Mouse (Mus musculus): Measurements from ENCODE around the gene Rasgef1b. TPM values are rescaled to one million over a fixed set of nuclear protein-coding genes. Genes with fewer than 3 reads are reported as not detected.

The Rasgef1b gene
- polyA plus RNA-seq, 1 experiment from 2014 or later: 115 TPM

DNA sequence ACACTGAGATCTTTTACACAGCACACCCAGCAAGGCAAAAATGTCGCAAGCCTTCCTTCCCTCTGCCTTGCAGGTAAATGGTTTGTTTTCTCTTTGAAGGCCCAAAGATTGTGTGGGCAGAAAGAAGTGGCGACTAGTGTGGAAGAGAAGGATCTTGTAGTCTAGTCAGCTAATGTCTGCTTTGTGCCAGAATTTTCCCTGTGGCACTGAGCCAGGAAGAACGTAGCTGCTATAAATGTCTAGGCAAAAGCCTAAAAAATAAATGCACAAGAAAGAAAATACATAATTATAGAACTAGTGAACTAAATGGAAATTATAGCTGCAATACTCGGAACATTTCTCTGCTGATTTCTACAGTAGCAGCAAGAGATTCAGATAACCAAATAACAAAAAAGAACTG lies 207.5 kb downstream of the Rasgef1b start:
- Histone ChIP-seq H3K27me3 (no peaks in the 10 kb centered on the region), H3K36me3 (no peaks in the 10 kb centered on the region), H3K27ac (replicated peaks) (peak overlapping the region; percentile 42), H3K4me2 (replicated peaks) (no peak overlapping the region), H3K9me3 (no peaks in the 10 kb centered on the region), H3K9ac (replicated peaks) (no peak overlapping the region), H3K4me1 (peaks cover 32% of the 10 kb centered on the region), H3K4me3 (no peak overlapping the region)
- 51% methylated on average over 4 of the region's 4 CpGs for WGBS
- no peak for ATAC-seq (replicated peaks)

DNA sequence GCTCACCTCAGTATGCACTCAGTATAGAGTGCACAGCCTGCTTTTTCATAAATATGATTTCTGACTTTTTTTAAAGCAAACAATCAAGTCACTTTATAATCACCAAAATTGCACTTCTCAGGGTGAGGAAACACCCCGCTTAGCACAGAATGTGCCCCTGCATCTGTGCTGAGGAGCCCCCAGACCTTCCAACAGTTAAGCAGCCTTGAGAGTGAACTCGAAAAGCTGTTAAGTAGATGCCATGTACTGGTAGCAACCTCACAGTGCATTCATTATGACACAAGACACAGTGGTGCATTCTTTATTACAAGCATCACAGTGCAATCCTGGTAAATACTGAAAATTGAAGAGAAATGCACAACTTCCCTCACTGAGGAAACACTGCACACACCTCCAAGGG lies 209.3 kb downstream of the Rasgef1b start:
- no peaks in the 10 kb centered on the region for H3K36me3 ChIP-seq
- H3K9ac ChIP-seq (replicated peaks): no peak overlapping the region
- H3K27me3 ChIP-seq: no peaks in the 10 kb centered on the region
- ATAC-seq (replicated peaks): peak; percentile 74
- no peak overlapping the region for H3K4me2 ChIP-seq (replicated peaks)
- no peak overlapping the region for H3K27ac ChIP-seq (replicated peaks)
- 57% methylated on average over 2 of the region's 2 CpGs for WGBS
- peaks cover 32% of the 10 kb centered on the region for H3K4me1 ChIP-seq
- no peaks in the 10 kb centered on the region for H3K9me3 ChIP-seq
- H3K4me3 ChIP-seq: no peak overlapping the region

DNA sequence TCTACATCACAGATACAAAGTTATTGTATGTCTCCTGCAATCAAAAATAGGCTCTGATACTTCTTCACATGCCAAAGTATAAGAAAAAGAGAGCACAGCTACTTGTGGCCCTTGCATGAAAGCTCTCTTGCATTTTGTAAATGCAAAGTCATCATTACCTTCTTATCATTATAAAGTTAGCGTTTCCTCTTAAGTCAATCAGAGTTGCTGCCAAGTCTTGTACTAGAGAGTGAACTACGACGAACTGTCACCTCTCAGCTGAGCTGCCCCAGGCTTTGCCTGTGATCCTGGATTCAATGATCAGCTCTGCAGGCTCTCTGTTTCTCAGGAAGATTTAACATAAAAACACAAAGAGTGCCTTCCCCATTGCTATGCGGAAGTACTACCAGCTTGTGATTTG lies 209.8 kb downstream of the Rasgef1b start:
- peaks cover 32% of the 10 kb centered on the region for H3K4me1 ChIP-seq
- ATAC-seq (replicated peaks): peak; percentile 6; the same call in 1 of the 2 replicates
- H3K36me3 ChIP-seq: no peaks in the 10 kb centered on the region
- no peaks in the 10 kb centered on the region for H3K9me3 ChIP-seq
- H3K27ac ChIP-seq (replicated peaks): no peak overlapping the region
- WGBS: 51% methylated on average over 4 of the region's 4 CpGs
- no peak overlapping the region for H3K9ac ChIP-seq (replicated peaks)
- H3K4me3 ChIP-seq: no peak overlapping the region
- no peak overlapping the region for H3K4me2 ChIP-seq (replicated peaks)
- H3K27me3 ChIP-seq: no peaks in the 10 kb centered on the region

DNA sequence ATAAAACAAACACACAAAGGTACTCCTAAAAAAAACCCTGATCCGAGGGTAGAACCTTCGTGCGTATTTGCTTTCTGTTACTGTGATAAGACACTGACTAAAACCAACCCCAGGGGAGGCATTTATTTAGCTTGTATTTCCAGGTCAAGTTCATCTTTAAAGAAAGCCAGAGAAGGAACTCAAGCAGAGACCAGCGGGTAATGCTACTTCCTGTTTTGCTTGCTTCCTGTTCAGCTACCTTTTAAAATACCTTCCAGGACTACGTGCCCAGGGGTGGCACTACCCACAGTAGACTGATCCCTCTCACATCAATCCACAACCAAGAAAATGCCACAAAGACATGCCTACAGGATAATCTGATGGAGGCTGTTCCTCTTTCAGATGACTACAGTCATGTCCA lies 212.7 kb downstream of the Rasgef1b start:
- no peak for ATAC-seq (replicated peaks)
- Histone ChIP-seq H3K9me3 (no peaks in the 10 kb centered on the region), H3K4me2 (replicated peaks) (no peak overlapping the region), H3K27me3 (no peaks in the 10 kb centered on the region), H3K27ac (replicated peaks) (no peak overlapping the region), H3K4me1 (peaks cover 27% of the 10 kb centered on the region), H3K36me3 (no peaks in the 10 kb centered on the region), H3K4me3 (no peak overlapping the region), H3K9ac (replicated peaks) (no peak overlapping the region)
- WGBS: 94% methylated on average over 5 of the region's 5 CpGs

DNA sequence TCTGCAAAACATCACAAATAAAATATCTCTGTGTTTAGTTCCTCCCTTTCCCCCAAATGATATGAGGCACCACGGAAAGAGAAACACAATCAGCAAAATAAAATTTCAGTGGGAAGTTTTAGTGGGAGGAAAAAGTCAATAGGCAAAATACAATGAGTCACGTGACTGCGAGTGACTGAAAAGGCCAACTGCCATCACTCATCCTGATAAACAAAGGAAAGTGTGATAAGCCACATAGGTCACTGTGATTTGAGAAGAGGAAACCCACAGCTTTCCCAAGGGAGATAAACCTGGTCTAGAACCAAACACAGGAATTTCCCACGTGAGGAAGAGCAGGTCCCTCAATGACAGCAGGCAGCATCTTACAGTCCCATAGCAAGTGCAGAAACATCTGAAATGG lies 213.1 kb downstream of the Rasgef1b start:
- H3K4me1 ChIP-seq: peaks cover 23% of the 10 kb centered on the region
- no peak overlapping the region for H3K27ac ChIP-seq (replicated peaks)
- H3K4me3 ChIP-seq: no peak overlapping the region
- no peaks in the 10 kb centered on the region for H3K9me3 ChIP-seq
- ATAC-seq (replicated peaks): no peak
- no peak overlapping the region for H3K4me2 ChIP-seq (replicated peaks)
- H3K36me3 ChIP-seq: no peaks in the 10 kb centered on the region
- 87% methylated on average over 4 of the region's 4 CpGs for WGBS
- H3K9ac ChIP-seq (replicated peaks): no peak overlapping the region
- H3K27me3 ChIP-seq: no peaks in the 10 kb centered on the region

DNA sequence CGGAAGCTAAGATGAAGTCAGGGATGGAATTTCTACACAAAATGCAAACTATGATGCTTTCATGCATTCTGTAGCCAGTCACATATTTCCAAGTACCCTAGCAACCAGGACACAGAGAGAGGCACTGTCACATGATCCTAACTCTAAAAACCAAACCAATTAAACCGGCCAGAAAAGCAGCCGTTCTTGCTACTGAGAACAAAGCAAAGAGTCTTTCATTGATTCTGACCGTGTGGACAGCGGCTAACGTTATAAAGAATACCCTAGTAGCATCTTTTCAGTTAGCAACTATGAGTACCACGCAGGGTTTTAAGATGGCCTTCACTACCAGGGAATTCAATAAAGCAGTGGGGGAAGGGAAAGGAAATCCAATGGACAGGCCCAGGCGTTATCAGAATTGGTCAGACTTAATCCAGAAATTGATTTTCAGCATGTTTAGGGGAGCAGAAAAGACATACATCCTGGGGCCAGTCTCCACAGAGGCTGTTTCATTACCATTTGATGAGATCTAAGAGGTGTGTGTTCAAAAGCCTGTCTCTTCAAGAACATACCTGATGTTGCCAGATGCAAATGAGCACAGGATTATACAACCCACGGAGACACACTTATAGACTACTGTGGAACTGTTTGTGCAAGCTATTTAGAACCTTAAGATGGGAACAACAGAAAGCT lies 215.5 kb downstream of the Rasgef1b start:
- Histone ChIP-seq H3K9me3 (no peaks in the 10 kb centered on the region), H3K4me3 (no peak overlapping the region), H3K9ac (replicated peaks) (no peak overlapping the region), H3K27me3 (no peaks in the 10 kb centered on the region), H3K4me1 (peaks cover 14% of the 10 kb centered on the region), H3K4me2 (replicated peaks) (no peak overlapping the region), H3K36me3 (no peaks in the 10 kb centered on the region), H3K27ac (replicated peaks) (no peak overlapping the region)
- ATAC-seq (replicated peaks): 0 out of 2 replicates have a peak, but pooled peaks have one; percentile 43
- 13% methylated on average over 9 of the region's 9 CpGs for WGBS

DNA sequence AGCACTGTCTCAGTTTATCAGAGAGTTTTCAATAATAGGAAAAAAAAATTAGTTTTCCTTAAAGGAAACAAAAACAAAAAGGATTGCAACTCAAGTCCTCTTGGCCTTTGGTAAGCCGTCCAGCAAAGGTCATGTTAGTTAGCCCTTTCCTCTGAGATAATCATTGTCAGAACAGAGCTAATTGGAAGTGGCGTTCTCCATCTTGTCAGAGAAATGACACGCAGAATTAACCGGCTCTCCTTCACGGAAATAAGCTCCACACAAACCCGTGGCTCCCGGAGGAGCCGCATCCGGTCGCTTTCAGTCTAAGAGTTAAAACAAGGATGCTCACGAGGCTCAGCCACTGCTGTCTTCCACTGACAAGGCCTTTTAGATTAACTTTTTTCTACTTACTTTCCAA lies 217.8 kb downstream of the Rasgef1b start:
- Histone ChIP-seq H3K36me3 (no peaks in the 10 kb centered on the region), H3K9ac (replicated peaks) (no peak overlapping the region), H3K4me3 (no peak overlapping the region), H3K9me3 (no peaks in the 10 kb centered on the region), H3K4me2 (replicated peaks) (no peak overlapping the region), H3K4me1 (peaks cover 14% of the 10 kb centered on the region), H3K27me3 (no peaks in the 10 kb centered on the region), H3K27ac (replicated peaks) (no peak overlapping the region)
- no peak for ATAC-seq (replicated peaks)
- WGBS: 50% methylated on average over 11 of the region's 11 CpGs

- no peak overlapping the region for H3K9ac ChIP-seq (replicated peaks)
- H3K4me2 ChIP-seq (replicated peaks): no peak overlapping the region
- H3K36me3 ChIP-seq: no peaks in the 10 kb centered on the region
- no peak overlapping the region for H3K27ac ChIP-seq (replicated peaks)
- WGBS: 87% methylated on average over 7 of the region's 7 CpGs
- no peaks in the 10 kb centered on the region for H3K27me3 ChIP-seq
- no peak overlapping the region for H3K4me3 ChIP-seq
- ATAC-seq (replicated peaks): no peak
- peaks cover 17% of the 10 kb centered on the region for H3K4me1 ChIP-seq
- no peaks in the 10 kb centered on the region for H3K9me3 ChIP-seq
Observed at GRCm38 (mm10) chr5:99506109-99506508, 222.8 kb downstream of the Rasgef1b start.

DNA sequence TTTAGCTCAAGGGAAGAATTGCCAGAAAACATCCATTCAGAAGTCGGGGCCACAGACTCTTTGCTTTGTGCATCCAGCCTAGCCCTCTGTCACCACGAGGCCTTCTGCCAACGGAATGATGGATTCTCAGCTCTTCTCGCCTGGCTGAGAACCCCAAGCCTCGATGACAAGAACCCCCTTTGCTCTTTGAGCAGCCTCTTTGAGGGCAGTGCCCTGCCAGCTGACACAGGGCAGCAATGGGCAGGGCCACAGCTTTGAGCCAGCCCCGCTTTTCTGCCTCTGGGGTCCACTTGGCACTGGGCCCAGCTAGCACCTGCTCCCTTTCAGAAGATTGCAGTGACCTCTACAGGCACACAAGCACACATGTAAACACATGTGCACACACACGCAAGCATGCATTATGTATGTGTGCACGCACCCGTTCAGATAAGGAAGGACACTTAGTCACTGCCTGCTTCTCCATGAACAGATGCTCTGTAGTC lies 224.5 kb downstream of the Rasgef1b start:
- 17% methylated on average over 9 of the region's 9 CpGs for WGBS
- H3K4me3 ChIP-seq: no peak overlapping the region
- peak; percentile 89 for ATAC-seq (replicated peaks)
- no peaks in the 10 kb centered on the region for H3K36me3 ChIP-seq
- H3K27me3 ChIP-seq: no peaks in the 10 kb centered on the region
- no peak overlapping the region for H3K9ac ChIP-seq (replicated peaks)
- peak overlapping the region; percentile 69 for H3K27ac ChIP-seq (replicated peaks)
- no peak overlapping the region for H3K4me2 ChIP-seq (replicated peaks)
- no peaks in the 10 kb centered on the region for H3K9me3 ChIP-seq
- H3K4me1 ChIP-seq: peaks cover 17% of the 10 kb centered on the region

GRCm38 (mm10) chr5:99502681-99503080 lies 226.2 kb downstream of the Rasgef1b start:
- no peaks in the 10 kb centered on the region for H3K27me3 ChIP-seq
- ATAC-seq (replicated peaks): no peak
- H3K36me3 ChIP-seq: no peaks in the 10 kb centered on the region
- H3K9me3 ChIP-seq: no peaks in the 10 kb centered on the region
- no peak overlapping the region for H3K9ac ChIP-seq (replicated peaks)
- WGBS: 73% methylated on average over 9 of the region's 9 CpGs
- H3K27ac ChIP-seq (replicated peaks): no peak overlapping the region
- no peak overlapping the region for H3K4me3 ChIP-seq
- H3K4me1 ChIP-seq: peaks cover 17% of the 10 kb centered on the region
- H3K4me2 ChIP-seq (replicated peaks): no peak overlapping the region

DNA sequence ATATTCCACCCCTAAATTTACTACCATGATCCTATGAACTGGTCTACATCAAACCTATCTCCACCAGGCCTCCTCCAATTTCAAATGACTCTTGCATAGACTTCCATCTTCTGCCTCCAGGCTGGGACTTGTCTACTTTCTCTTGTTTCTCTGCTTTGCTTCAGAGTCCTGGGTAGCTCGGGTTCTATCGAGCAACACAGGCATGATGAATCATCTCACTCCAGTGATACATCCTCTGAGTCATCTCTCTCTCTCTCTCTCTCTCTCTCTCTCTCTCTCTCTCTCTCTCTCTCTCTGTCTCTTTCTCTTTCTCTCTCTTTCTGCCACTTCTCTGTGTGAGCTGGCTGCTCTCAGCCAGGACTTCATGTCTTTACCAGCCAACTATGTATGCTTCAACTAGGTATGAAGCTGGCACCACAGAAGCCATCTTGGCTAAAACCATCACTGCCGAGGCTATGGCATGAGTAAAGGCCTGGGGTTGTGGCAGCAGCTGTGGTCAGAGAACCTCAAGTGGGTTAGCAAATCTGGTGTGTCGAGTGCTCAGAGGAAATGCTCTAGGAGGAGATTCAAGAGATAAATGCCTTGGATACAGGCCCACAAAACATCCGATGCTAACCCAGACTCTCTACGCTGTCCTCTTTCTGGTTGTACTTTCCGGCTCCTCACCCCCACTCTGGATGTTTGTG lies 229.3 kb downstream of the Rasgef1b start:
- H3K4me2 ChIP-seq (replicated peaks): no peak overlapping the region
- no peaks in the 10 kb centered on the region for H3K9me3 ChIP-seq
- no peaks in the 10 kb centered on the region for H3K36me3 ChIP-seq
- peaks cover 22% of the 10 kb centered on the region for H3K4me1 ChIP-seq
- no peak overlapping the region for H3K9ac ChIP-seq (replicated peaks)
- no peak for ATAC-seq (replicated peaks)
- no peak overlapping the region for H3K4me3 ChIP-seq
- 91% methylated on average over 7 of the region's 7 CpGs for WGBS
- no peaks in the 10 kb centered on the region for H3K27me3 ChIP-seq
- H3K27ac ChIP-seq (replicated peaks): no peak overlapping the region

DNA sequence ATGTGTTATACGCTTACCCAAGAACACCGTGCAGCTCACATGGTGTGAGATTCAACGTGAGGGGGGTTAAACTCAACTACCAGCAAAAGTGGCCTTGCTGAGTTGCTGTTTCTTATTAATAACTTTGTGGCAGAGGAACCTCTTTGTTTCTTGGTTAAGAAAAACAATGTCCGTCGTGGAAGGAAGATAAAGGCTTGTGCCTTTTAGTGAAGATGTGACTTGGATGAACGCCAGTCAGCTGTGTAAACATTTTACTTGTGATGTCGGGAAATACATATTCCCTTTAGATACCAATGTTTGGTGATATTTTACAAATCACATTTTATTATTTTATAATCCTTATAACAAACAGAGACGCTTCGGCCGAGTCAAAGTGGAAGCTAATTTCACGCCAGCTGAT lies 231.0 kb downstream of the Rasgef1b start:
- Histone ChIP-seq H3K27me3 (no peaks in the 10 kb centered on the region), H3K27ac (replicated peaks) (no peak overlapping the region), H3K9me3 (no peaks in the 10 kb centered on the region), H3K9ac (replicated peaks) (no peak overlapping the region), H3K4me1 (peaks cover 16% of the 10 kb centered on the region), H3K4me3 (no peak overlapping the region), H3K4me2 (replicated peaks) (no peak overlapping the region), H3K36me3 (no peaks in the 10 kb centered on the region)
- no peak for ATAC-seq (replicated peaks)
- WGBS: 68% methylated on average over 11 of the region's 11 CpGs

All from forebrain, embryonic 15.5 days (tissue).